Mouse (Mus musculus) hindbrain, embryonic 13.5 days (tissue): ENCODE measurements around the gene Isx. TPM values are rescaled to one million over a fixed set of nuclear protein-coding genes. Genes with fewer than 3 reads are reported as not detected.

Source experiments
- polyA plus RNA-seq: library from polyadenylated mRNA; unstranded; fragments of >200 nt; fragmentation: Nextera tagmentation; extraction: Ambion mirVana; gene quantifications from 2 replicates; pipeline ENCODE4 v1.2.1, GENCODE M21; 2015

The Isx gene
- polyA plus RNA-seq, 1 experiment from 2014 or later, result not detected

Other genes starting within 250 kb of the Isx start
- 40.7 and 42.0 TPM in 2 replicates for gene Hmgxb4, start 120.2 kb downstream of the Isx start, polyA plus RNA-seq
- 27.3 and 30.1 TPM in 2 replicates for gene Tom1, start 160.5 kb downstream of the Isx start, polyA plus RNA-seq
- 13.7 and 16.6 TPM in 2 replicates for gene Hmox1, start 220.4 kb downstream of the Isx start, polyA plus RNA-seq
- 41.2 and 42.7 TPM in 2 replicates for gene Mcm5, start 236.4 kb downstream of the Isx start, polyA plus RNA-seq